Mouse (Mus musculus): Measurements from ENCODE around the gene Zfp512b.

Zfp512b gene

GRCm38 (mm10) chr2:181572921-181573920 is 19.4 kb downstream of the Zfp512b start:
- no peak for DNase-seq (ENCODE audit: low spot score in 2 of 2)

GRCm38 (mm10) chr2:181571941-181572670 is 20.5 kb downstream of the Zfp512b start:
- DNase-seq (ENCODE audit: low spot score in 2 of 2) = no peak

GRCm38 (mm10) chr2:181570921-181571595 is 21.5 kb downstream of the Zfp512b start:
- no peak for DNase-seq (ENCODE audit: low spot score in 2 of 2)

GRCm38 (mm10) chr2:181570375-181570774 is 22.2 kb downstream of the Zfp512b start:
- no peak for DNase-seq (ENCODE audit: low spot score in 2 of 2)

- DNase-seq (ENCODE audit: low spot score in 2 of 2) = no peak
Measured at GRCm38 (mm10) chr2:181569856-181570255, 22.7 kb downstream of the Zfp512b start.

- peak in 1 of 2 experiments; percentile 62 for DNase-seq (ENCODE audit: low spot score in 2 of 2)
Measured at GRCm38 (mm10) chr2:181568272-181569008, 24.2 kb downstream of the Zfp512b start.

- no peak for DNase-seq (ENCODE audit: low spot score in 2 of 2)
Measured at GRCm38 (mm10) chr2:181567338-181567737, 25.3 kb downstream of the Zfp512b start.

GRCm38 (mm10) chr2:181553772-181554171 is 38.8 kb downstream of the Zfp512b start:
- no peak for DNase-seq (ENCODE audit: low spot score in 2 of 2)

GRCm38 (mm10) chr2:181550233-181550632 is 42.4 kb downstream of the Zfp512b start:
- DNase-seq (ENCODE audit: low spot score in 2 of 2) = no peak

GRCm38 (mm10) chr2:181548682-181549081 is 43.9 kb downstream of the Zfp512b start:
- no peak for DNase-seq (ENCODE audit: low spot score in 2 of 2)

- no peak for DNase-seq (ENCODE audit: low spot score in 2 of 2)
Measured at GRCm38 (mm10) chr2:181548227-181548626, 44.4 kb downstream of the Zfp512b start.

GRCm38 (mm10) chr2:181546142-181546541 is 46.5 kb downstream of the Zfp512b start:
- no peak for DNase-seq (ENCODE audit: low spot score in 2 of 2)

GRCm38 (mm10) chr2:181541761-181542380 is 50.7 kb downstream of the Zfp512b start:
- no peak for DNase-seq (ENCODE audit: low spot score in 2 of 2)

GRCm38 (mm10) chr2:181537444-181538047 is 55.1 kb downstream of the Zfp512b start:
- no peak for DNase-seq (ENCODE audit: low spot score in 2 of 2)

- DNase-seq (ENCODE audit: low spot score in 2 of 2) = no peak
Measured at GRCm38 (mm10) chr2:181536410-181536809, 56.2 kb downstream of the Zfp512b start.

- DNase-seq (ENCODE audit: low spot score in 2 of 2) = no peak
Measured at GRCm38 (mm10) chr2:181532589-181532988, 60.0 kb downstream of the Zfp512b start.

All from thymus, postnatal 10 days (tissue).